Mouse (Mus musculus) cerebellum, postnatal 14 days (tissue): ENCODE results near the gene Fmnl1.

Source experiments
- DNase-seq, 2 experiments: peaks; one replicate each; pipeline ENCODE4 v3.0.0; 2021; ENCODE audit warnings: mixed read lengths in 2 of 2

The Fmnl1 gene

GRCm38 (mm10) chr11:103223951-103224456 is 53.1 kb downstream of the Fmnl1 start:
- DNase-seq = no peak

GRCm38 (mm10) chr11:103229608-103230007 is 58.7 kb downstream of the Fmnl1 start:
- DNase-seq = no peak

- DNase-seq = no peak
These were observed 59.7 kb downstream of the Fmnl1 start for GRCm38 (mm10) chr11:103230626-103231025.

- DNase-seq = no peak
These were observed 60.5 kb downstream of the Fmnl1 start for GRCm38 (mm10) chr11:103231367-103231766.

- DNase-seq = peak; percentile 89 to 93
These were observed 62.1 kb downstream of the Fmnl1 start for GRCm38 (mm10) chr11:103232966-103233365.

- no peak for DNase-seq
These were observed 63.5 kb downstream of the Fmnl1 start for GRCm38 (mm10) chr11:103234447-103234846.

- DNase-seq = peak in 1 of 2 experiments; percentile 46
These were observed 64.8 kb downstream of the Fmnl1 start for GRCm38 (mm10) chr11:103235702-103236101.

- no peak for DNase-seq
These were observed 65.5 kb downstream of the Fmnl1 start for GRCm38 (mm10) chr11:103236431-103236830.

- no peak for DNase-seq
These were observed 66.0 kb downstream of the Fmnl1 start for GRCm38 (mm10) chr11:103236903-103237302.

- no peak for DNase-seq
These were observed 66.8 kb downstream of the Fmnl1 start for GRCm38 (mm10) chr11:103237757-103238156.

- DNase-seq = peak in 1 of 2 experiments; percentile 48
These were observed 69.8 kb downstream of the Fmnl1 start for GRCm38 (mm10) chr11:103240740-103241139.

- DNase-seq = peak; percentile 77 to 80
These were observed 73.9 kb downstream of the Fmnl1 start for GRCm38 (mm10) chr11:103244856-103245255.

- DNase-seq = peak in 1 of 2 experiments; percentile 39
These were observed 75.3 kb downstream of the Fmnl1 start for GRCm38 (mm10) chr11:103246081-103246730.

- DNase-seq = no peak
These were observed 75.9 kb downstream of the Fmnl1 start for GRCm38 (mm10) chr11:103246731-103247290.

- DNase-seq = peak; percentile 70 to 82
These were observed 76.7 kb downstream of the Fmnl1 start for GRCm38 (mm10) chr11:103247504-103248177.
